Mouse (Mus musculus) bone marrow macrophage, adult 2 months (primary cell): ENCODE measurements around the gene Itm2c.

ENCODE experiments used
- CTCF ChIP-seq: IDR thresholded peaks from 2 replicates; pipeline ENCODE4 v1.5.1; 2012; ENCODE audit warnings: low read depth, mild to moderate bottlenecking, low read length, moderate library complexity
- POLR2A ChIP-seq: IDR thresholded peaks from 2 replicates; pipeline ENCODE4 v1.6.1; 2012; ENCODE audit warnings: mild to moderate bottlenecking, low read depth, low read length, borderline replicate concordance

DNA sequence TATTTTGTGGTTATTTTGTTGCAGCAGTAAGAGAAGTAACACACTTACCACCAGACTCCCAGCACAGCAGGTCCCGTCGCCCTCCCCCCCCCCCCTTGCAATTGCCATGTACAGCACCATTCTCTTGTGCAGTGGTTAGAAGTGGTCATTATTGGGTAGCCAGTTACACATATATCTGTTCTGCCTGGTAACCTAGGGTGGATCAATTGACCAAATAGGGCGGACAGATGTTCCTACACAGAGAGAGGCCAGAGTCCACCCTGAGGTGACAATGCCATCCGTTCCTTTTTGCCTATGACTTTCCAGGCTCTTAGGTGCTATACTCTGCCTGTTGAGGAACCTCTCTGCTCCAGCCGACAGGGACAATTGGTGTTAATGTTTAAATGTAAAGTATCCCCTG lies 31.1 kb downstream of the Itm2c start:
- TF ChIP-seq POLR2A (no peak), CTCF (no peak)
